Mouse (Mus musculus) G1E (cell line): ENCODE results near the gene Atp11a. TPM values are rescaled to one million over a fixed set of nuclear protein-coding genes. Genes with fewer than 3 reads are reported as not detected.
A peak's percentile ranks its signal among the peaks of the same experiment; 100 is the strongest.

Source experiments
- ATAC-seq: 2 replicates; pipeline ENCODE4 v1.8.0; 2016; ENCODE audit warnings: mild to moderate bottlenecking; ENCODE audit not compliant: insufficient number of reproducible peaks, poor library complexity, low FRiP score, severe bottlenecking; ENCODE audit errors: extremely low read depth
- DNase-seq: peaks from one replicate; pipeline ENCODE4 v3.0.0; 2012; ENCODE audit warnings: low spot score
- H3K27me3 ChIP-seq: 2 replicates; pipeline ENCODE4 v1.6.1; 2012; ENCODE audit warnings: mild to moderate bottlenecking, low read length, inconsistent platforms; ENCODE audit not compliant: insufficient read depth
- H3K36me3 ChIP-seq: replicated peaks from 2 replicates; pipeline ENCODE3; 2012; ENCODE audit warnings: mild to moderate bottlenecking, inconsistent platforms
- H3K4me1 ChIP-seq: 2 replicates; pipeline ENCODE4 v1.6.1; 2012; ENCODE audit warnings: low read depth, low read length, inconsistent platforms, mixed read lengths; ENCODE audit not compliant: insufficient read depth
- H3K4me3 ChIP-seq: 2 replicates; pipeline ENCODE4 v1.5.1; 2012; ENCODE audit warnings: low read depth, mild to moderate bottlenecking, inconsistent platforms, low read length, moderate library complexity, mixed read lengths
- H3K9me3 ChIP-seq: replicated peaks from 2 replicates; pipeline ENCODE4 v1.6.1; 2012; ENCODE audit warnings: inconsistent platforms
- CTCF ChIP-seq: IDR thresholded peaks from 2 replicates; pipeline ENCODE4 v1.5.1; 2012; ENCODE audit warnings: low read depth, low read length, inconsistent platforms, mixed read lengths
- GATA1 ChIP-seq: IDR thresholded peaks from 2 replicates; pipeline ENCODE4 v1.6.1; 2012; ENCODE audit warnings: borderline replicate concordance, low read length, inconsistent platforms, mixed read lengths
- GATA2 ChIP-seq: IDR thresholded peaks from 2 replicates; pipeline ENCODE4 v1.6.1; 2012; ENCODE audit warnings: low read depth, low read length, inconsistent platforms, borderline replicate concordance
- POLR2AphosphoS5 ChIP-seq: IDR thresholded peaks from 2 replicates; pipeline ENCODE4 v1.6.1; 2012; ENCODE audit warnings: low read depth, low read length, inconsistent platforms; ENCODE audit not compliant: insufficient replicate concordance
- TAL1 ChIP-seq: conservative IDR thresholded peaks from 2 replicates; pipeline ENCODE4 v1.6.1; 2012; ENCODE audit warnings: low read depth, low read length, inconsistent platforms, mixed read lengths
- polyA plus RNA-seq: library from polyadenylated mRNA; stranded (reverse); fragments of >175 nt; gene quantifications from 2 replicates; pipeline ENCODE4 v1.2.3, GENCODE M21; 2012
- total RNA-seq, 2 experiments: library from RNA; stranded (forward) in 1 of 2; stranded (reverse) in 1 of 2; fragments of 200-1000 nt in 1 of 2; fragments of >200 nt in 1 of 2; fragmentation: Nextera tagmentation in 1 of 2; gene quantifications; 2 replicates each; pipeline ENCODE4 v1.2.3; 2014 to 2017

The Atp11a gene
- total and polyA plus RNA-seq, 3 experiments: 0.27 TPM; not detected in 2

DNA sequence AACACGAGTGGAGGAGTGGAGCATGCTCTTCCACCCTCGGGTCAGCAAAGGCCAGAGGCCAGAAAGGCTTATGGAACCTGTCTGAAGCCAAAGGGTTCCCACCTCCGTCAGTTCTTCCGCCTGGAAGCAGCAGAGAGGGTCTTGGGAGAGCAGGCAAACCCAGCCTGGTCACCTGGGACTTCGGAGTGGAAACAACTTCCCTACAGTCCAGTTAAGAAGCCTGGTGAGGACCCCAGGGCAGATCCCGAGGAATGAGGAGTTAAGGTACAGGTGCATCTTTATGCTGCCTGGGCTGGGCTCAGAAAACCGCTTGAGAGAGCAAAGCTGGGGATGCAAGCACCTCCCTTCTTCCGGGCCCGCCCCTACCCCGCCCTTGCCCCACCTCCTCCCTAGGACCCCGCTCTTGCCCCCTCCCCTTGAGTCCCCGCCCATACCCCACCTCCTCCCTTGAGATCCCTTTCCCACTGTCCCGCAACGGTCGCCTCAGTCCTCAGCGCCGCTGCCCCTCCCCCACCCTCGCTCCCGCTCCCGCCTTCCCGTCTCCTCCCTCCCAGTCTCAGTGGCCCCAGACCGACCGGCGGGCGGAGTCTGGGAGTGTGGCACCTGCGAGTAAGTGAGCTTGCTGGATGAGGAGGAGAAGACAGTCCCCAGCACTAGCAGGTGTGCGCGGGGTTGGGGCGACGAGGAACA, 116.7 kb downstream of the Atp11a start, which contains the start of gene Mcf2l:
Mcf2l (plus strand) TSS at position 450 of the 690 bp plus-strand sequence.
- peaks cover 26% of the 10 kb centered on the region; the same call in 1 of the 2 replicates for H3K27me3 ChIP-seq
- no peak for TF ChIP-seq TAL1
- TF ChIP-seq GATA1: no peak
- TF ChIP-seq GATA2: no peak
- no peak for TF ChIP-seq CTCF
- no peak for TF ChIP-seq POLR2AphosphoS5
- peaks cover 3% of the 10 kb centered on the region; the same call in 1 of the 2 replicates for H3K4me1 ChIP-seq
- DNase-seq (no peak), ATAC-seq (no peak)
- no peaks in the 10 kb centered on the region for H3K36me3 ChIP-seq
- H3K4me3 ChIP-seq: peak within 1 kb of the TSS; percentile 23; the same call in 1 of the 2 replicates
- no peaks in the 10 kb centered on the region for H3K9me3 ChIP-seq

DNA sequence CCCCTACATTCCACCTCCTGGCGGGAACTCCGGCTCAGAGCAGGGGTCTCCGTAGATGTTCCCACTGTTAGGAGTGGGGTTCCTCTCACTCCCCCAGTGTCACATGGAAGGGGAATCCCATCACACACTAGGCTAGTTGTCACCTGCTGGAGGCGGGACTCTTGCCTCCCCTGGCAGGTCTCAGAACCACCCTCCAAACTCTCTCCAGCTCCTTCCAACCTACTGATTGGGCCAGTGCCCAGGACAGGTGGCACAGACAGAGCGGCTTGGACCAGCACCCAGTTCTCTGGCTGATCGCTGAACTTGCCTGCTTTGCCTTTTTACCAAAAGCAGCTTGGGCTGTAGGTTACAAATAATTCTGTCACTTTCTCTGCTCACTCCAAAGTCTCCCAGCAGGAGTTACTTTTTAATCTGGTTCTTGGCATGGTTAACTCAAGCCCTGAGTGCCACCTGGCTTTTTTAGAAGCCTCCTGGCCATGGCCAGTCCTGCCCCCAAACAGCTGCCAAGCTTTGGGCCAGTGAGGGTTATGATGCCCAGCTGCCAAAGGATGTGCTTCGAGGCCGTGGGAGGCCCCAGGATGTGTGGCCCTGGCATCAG, 117.5 kb downstream of the Atp11a start:
- DNase-seq (no peak), ATAC-seq (no peak)
- H3K36me3 ChIP-seq: no peaks in the 10 kb centered on the region
- H3K27me3 ChIP-seq: peaks cover 29% of the 10 kb centered on the region; the same call in 1 of the 2 replicates
- H3K4me3 ChIP-seq: peak overlapping the region; percentile 23; the same call in 1 of the 2 replicates
- TF ChIP-seq TAL1 (no peak), POLR2AphosphoS5 (no peak), GATA1 (no peak), GATA2 (no peak), CTCF (no peak)
- H3K9me3 ChIP-seq: no peaks in the 10 kb centered on the region
- peaks cover 3% of the 10 kb centered on the region; the same call in 1 of the 2 replicates for H3K4me1 ChIP-seq

DNA sequence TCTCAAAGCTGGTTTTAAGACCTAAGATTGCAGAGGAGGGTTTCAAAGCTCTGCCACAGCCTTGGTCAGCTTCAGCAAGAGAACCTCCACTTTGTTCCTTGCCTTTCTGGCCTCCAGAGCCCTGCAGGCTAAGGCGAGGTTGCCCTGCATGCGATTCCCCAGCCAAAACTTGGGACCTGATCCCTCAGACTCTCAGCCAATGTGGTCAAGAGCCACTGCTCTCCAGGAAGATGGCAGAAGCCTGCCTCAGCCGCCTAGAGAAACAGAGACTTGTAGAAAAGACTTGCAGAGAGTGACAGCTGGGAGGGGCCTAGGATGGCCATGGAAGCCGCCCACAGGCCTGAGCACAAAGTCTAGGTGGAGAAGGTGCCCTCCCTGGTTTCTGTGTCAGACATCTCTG, 118.2 kb downstream of the Atp11a start:
- peaks cover 3% of the 10 kb centered on the region; the same call in 1 of the 2 replicates for H3K4me1 ChIP-seq
- ATAC-seq (no peak), DNase-seq (no peak)
- no peaks in the 10 kb centered on the region for H3K9me3 ChIP-seq
- no peaks in the 10 kb centered on the region for H3K36me3 ChIP-seq
- TF ChIP-seq GATA1 (no peak), TAL1 (no peak), POLR2AphosphoS5 (no peak), CTCF (no peak), GATA2 (no peak)
- H3K4me3 ChIP-seq: no peak overlapping the region
- H3K27me3 ChIP-seq: peaks cover 32% of the 10 kb centered on the region; the same call in 1 of the 2 replicates

DNA sequence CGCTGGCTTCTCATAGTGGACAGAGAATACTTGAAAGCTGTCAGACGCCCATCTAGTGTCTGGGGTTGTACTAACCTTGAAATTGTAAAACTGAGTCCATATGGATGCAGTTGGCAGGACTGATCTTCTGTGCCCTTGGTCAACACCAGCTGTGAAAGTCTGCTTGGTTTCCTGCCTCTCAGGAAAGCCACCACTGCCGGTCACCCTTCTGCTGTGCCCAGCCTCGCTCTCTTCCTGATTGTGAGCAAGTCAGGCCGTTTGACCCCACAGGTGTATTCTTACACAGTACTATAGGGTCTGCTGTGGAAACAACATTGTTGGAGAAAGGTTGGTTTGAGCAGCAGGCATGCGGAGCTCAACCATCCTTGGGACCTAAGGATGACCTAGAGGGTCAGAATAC, 120.3 kb downstream of the Atp11a start:
- no peak for TF ChIP-seq CTCF
- no peak for TF ChIP-seq GATA2
- no peak for TF ChIP-seq TAL1
- no peak for TF ChIP-seq GATA1
- Histone ChIP-seq H3K4me3 (no peak overlapping the region), H3K4me1 (peaks cover 3% of the 10 kb centered on the region; the same call in 1 of the 2 replicates), H3K9me3 (no peaks in the 10 kb centered on the region), H3K27me3 (peaks cover 37% of the 10 kb centered on the region; the same call in 1 of the 2 replicates), H3K36me3 (no peaks in the 10 kb centered on the region)
- ATAC-seq (no peak), DNase-seq (no peak)

DNA sequence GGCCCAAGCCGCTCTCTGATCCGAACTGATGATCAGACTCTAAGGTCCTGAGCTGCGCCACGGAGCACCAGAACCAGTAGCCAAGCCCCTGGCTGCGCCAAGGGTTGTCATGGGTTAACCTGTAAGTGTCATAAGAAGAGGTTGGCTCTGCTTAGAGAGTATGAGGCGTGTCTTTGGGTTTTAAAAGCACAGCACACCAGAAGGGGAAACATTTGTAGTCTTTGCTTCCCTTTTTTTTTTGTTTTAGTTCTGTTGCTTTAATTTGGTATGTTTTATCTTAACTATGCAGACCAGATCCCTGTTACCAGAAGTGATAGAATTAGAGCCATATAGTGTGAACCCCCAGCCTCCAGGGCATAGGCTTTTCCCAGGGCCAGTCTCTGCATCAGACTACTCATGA, 123.3 kb downstream of the Atp11a start:
- Histone ChIP-seq H3K27me3 (peaks cover 18% of the 10 kb centered on the region; the same call in 1 of the 2 replicates), H3K9me3 (no peaks in the 10 kb centered on the region), H3K36me3 (no peaks in the 10 kb centered on the region), H3K4me1 (no peaks in the 10 kb centered on the region), H3K4me3 (no peak overlapping the region)
- ATAC-seq (no peak), DNase-seq (no peak)
- no peak for TF ChIP-seq GATA2
- TF ChIP-seq CTCF: no peak
- no peak for TF ChIP-seq TAL1
- TF ChIP-seq POLR2AphosphoS5: no peak

DNA sequence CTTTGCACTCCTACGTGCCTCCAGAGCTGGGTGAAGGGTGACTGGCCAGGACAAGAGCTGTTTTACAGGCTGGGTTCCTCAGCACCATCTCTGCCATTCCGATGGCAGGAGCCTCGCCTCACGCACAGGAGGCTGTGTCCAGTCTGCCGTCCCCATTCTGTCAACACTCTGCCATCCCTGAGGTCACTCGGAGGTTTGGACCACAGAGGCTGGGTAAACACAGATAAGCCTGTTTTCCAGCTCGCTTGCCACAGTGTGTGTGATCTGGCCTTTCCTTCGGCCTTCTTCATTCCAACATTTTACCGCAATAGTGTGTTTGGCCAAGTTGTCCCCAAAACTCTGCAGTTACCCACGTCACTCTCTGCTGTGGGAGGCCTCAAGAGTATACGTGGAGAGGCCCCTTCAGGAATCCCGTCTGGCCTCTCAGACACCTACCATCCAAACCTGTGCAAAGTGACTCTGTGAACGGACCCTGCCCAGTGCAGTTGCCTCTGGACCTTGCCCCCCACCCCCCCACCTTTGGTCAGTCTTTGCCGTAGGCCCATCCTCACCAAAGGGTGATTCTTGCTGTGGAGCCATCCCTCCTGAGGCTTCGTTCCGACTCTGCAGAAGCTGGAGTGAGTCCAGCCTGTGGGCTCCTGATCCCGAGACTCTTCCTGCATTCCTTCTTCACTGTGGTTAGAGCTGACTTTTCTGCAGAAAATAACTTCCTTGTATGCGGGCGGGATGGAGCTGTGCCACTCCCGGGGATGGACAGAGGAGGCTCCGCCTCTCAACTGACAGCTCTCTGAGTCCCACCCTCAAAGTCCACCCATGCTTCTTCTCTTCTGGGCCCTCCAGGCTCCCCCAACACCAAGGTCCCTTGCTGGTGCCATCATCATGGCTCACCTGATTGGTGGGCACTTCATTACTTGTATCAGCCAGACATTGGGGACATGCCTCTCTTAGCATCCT, 126.5 kb downstream of the Atp11a start:
- Histone ChIP-seq H3K4me1 (no peaks in the 10 kb centered on the region), H3K4me3 (no peak overlapping the region)

More for the DNA sequence above, 126.5 kb downstream of the Atp11a start:
- TF ChIP-seq GATA1: no peak
- no peak for TF ChIP-seq TAL1
- no peak for TF ChIP-seq CTCF
- no peak for TF ChIP-seq GATA2
- no peak for TF ChIP-seq POLR2AphosphoS5
- Histone ChIP-seq H3K9me3 (no peaks in the 10 kb centered on the region), H3K36me3 (no peaks in the 10 kb centered on the region), H3K27me3 (peaks cover 16% of the 10 kb centered on the region; the same call in 1 of the 2 replicates)
- DNase-seq: no peak
- no peak for ATAC-seq
